Mouse (Mus musculus): ENCODE measurements around the gene Lbr. TPM values are rescaled to one million over a fixed set of nuclear protein-coding genes. Genes with fewer than 3 reads are reported as not detected.

Lbr gene
- polyA plus RNA-seq (2016; fragmentation: Nextera tagmentation; extraction: Ambion mirVana), result 284 and 296 TPM in 2 replicates

DNA sequence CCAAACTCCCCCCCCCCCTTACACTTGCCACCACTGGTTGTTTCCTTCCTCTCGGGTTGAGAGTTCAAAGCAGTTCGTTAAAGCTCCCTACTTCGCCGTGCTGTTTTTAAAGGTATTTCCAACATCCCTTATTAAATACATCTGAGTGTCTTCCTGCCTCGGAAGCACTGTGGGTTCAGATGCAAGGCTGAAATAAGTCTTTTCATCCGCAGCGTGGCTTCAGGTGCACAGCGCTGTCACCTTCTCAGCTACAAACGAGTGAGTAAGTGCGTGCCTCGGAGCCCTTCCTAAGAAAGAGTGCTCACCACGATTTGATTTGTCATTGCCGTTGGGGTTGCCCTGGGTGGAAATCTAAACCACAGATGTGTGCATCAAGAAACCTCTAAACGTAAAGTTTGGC is at the start of gene Lbr:
TSS of gene Lbr (minus strand) at position 266 of the 400 bp plus-strand sequence.
- H3K36me3 ChIP-seq, result peaks cover 24% of the 10 kb centered on the region
- peak within 1 kb of the TSS; percentile 93 for H3K4me3 ChIP-seq
- under 1% methylated on average over 14 of the region's 14 CpGs for WGBS (ENCODE audit: insufficient replicate concordance)
- no peaks in the 10 kb centered on the region for H3K9me3 ChIP-seq (replicated peaks)
- H3K27ac ChIP-seq, result peak within 1 kb of the TSS; percentile 97
- H3K4me2 ChIP-seq, result peak within 1 kb of the TSS; percentile 86
- peak within 1 kb of the TSS; percentile 97 for H3K9ac ChIP-seq
- H3K4me1 ChIP-seq, result peaks cover 56% of the 10 kb centered on the region
- H3K27me3 ChIP-seq (replicated peaks), result 0 out of 2 replicates have a peak, but pooled peaks cover 4% of the 10 kb centered on the region
- ATAC-seq, result peak; percentile 41

DNA sequence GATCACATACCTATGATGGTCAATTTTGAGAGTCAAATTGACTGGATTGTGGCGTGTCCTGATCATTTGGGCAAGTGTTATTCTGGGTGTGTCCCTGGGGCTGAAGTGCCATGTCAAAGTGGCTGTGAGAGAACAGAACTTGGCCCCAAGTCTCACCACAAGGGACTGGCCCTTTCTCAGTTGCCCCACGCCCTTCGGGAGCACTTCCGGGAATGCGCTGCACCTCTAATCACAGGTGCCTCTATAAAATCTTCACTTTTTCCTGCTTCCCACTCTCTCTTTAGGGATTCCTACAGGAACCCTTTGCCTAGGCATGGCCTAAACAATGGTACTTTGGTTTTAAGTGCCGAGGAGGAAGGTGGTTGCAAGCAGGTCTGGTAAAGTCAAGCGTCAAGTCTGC is 46.8 kb upstream of the Lbr start:
- Histone ChIP-seq H3K27me3 (replicated peaks) (no peaks in the 10 kb centered on the region), H3K27ac (no peak overlapping the region), H3K36me3 (no peaks in the 10 kb centered on the region), H3K4me2 (no peak overlapping the region), H3K9ac (no peak overlapping the region), H3K9me3 (replicated peaks) (no peaks in the 10 kb centered on the region), H3K4me3 (no peak overlapping the region), H3K4me1 (no peaks in the 10 kb centered on the region)
- ATAC-seq, result no peak
- 74% methylated on average over 7 of the region's 7 CpGs for WGBS (ENCODE audit: insufficient replicate concordance)

GRCm38 (mm10) chr1:181888801-181889200 is 46.0 kb upstream of the Lbr start:
- H3K27ac ChIP-seq, result no peak overlapping the region
- H3K4me3 ChIP-seq, result no peak overlapping the region
- no peaks in the 10 kb centered on the region for H3K4me1 ChIP-seq
- no peaks in the 10 kb centered on the region for H3K36me3 ChIP-seq
- 7% methylated on average over 11 of the region's 11 CpGs for WGBS (ENCODE audit: insufficient replicate concordance)
- H3K27me3 ChIP-seq (replicated peaks), result no peaks in the 10 kb centered on the region
- H3K9me3 ChIP-seq (replicated peaks), result no peaks in the 10 kb centered on the region
- peak; percentile 74 for ATAC-seq
- H3K4me2 ChIP-seq, result no peak overlapping the region
- H3K9ac ChIP-seq, result no peak overlapping the region

DNA sequence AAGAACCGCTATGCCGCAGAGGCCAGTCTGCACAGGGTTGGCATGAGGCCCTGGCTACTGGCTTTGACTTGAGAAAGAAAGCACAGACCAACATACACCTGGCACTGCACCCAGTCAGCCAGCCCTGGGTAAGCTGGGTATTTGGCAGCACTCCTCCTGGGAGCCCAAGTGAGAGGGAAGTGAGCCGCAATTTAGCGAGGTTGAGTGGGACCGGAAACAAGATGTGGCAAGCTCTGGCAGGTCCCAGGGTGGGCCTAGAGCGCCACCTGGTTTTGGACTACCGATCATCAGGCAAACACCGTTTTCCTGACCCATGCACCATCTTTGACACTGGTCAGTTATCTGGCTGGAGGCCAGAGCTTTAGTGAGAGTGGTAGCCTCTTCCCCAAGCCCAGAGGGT is 38.7 kb upstream of the Lbr start:
- no peaks in the 10 kb centered on the region for H3K9me3 ChIP-seq (replicated peaks)
- no peak overlapping the region for H3K4me3 ChIP-seq
- H3K27ac ChIP-seq, result no peak overlapping the region
- H3K36me3 ChIP-seq, result no peaks in the 10 kb centered on the region
- no peak overlapping the region; the same call in 1 of the 2 replicates for H3K9ac ChIP-seq
- peak overlapping the region; percentile 42 for H3K4me2 ChIP-seq
- H3K27me3 ChIP-seq (replicated peaks), result no peaks in the 10 kb centered on the region
- peaks cover 16% of the 10 kb centered on the region; the same call in 1 of the 2 replicates for H3K4me1 ChIP-seq
- ATAC-seq, result peak; percentile 66
- WGBS (ENCODE audit: insufficient replicate concordance), result 16% methylated on average over 8 of the region's 8 CpGs

DNA sequence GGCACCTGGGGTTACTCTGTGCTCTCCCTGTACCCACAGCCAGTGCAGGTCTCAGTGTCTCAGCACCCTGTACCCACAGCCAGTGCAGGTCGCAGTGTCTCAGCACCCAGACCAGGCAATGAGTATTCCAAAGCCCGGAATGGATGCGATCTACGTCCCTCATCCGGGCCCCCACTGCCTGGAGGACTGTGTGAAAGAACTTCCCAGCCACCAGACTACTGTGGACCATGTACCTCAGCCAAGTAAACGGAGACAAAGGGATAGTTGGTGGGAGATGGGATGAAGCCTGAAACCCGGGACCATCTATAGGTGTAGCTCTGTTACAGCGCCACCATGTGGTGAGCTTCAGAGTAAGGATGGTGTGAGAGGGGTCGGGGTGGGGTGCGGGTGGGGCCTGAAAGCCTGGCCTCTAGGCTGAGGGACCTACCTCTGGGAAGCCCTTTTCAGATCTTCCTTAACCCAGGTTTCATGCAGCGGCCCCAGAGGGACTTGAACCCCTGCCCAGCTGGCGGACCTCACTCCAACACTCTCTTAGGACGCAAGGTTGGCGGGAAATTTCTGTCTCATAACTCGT is 38.0 kb upstream of the Lbr start:
- Histone ChIP-seq H3K27me3 (replicated peaks) (no peaks in the 10 kb centered on the region), H3K27ac (no peak overlapping the region; the same call in 1 of the 2 replicates), H3K36me3 (no peaks in the 10 kb centered on the region), H3K9ac (no peak overlapping the region; the same call in 1 of the 2 replicates), H3K4me3 (no peak overlapping the region), H3K4me1 (peaks cover 16% of the 10 kb centered on the region; the same call in 1 of the 2 replicates), H3K9me3 (replicated peaks) (no peaks in the 10 kb centered on the region), H3K4me2 (peak overlapping the region; percentile 42)
- peak; percentile 25 for ATAC-seq
- 48% methylated on average over 15 of the region's 15 CpGs for WGBS (ENCODE audit: insufficient replicate concordance)

DNA sequence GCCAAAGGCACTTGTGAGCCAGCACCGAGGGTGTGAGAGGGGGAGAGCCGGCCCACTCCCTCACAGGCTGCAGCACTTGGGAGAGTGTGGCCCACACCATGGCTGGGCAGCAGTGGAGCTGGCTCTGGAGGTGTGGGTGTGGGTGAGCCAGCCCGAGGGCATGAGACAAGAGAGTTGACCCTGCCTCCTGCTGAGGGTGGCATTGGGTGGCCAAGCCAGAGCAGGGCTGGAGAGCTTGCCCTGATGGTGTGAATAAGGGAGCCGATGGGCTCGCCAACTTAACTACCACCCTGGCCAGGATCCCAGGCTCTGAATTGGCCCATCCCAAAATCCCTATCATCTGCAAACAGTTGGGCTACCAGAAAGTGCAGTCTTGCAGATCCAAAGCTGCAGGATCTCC is 35.6 kb upstream of the Lbr start:
- 63% methylated on average over 5 of the region's 5 CpGs for WGBS (ENCODE audit: insufficient replicate concordance)
- ATAC-seq, result no peak
- Histone ChIP-seq H3K27ac (no peak overlapping the region), H3K9ac (no peak overlapping the region), H3K4me2 (no peak overlapping the region), H3K36me3 (no peaks in the 10 kb centered on the region), H3K4me3 (no peak overlapping the region), H3K27me3 (replicated peaks) (no peaks in the 10 kb centered on the region), H3K9me3 (replicated peaks) (no peaks in the 10 kb centered on the region), H3K4me1 (peaks cover 16% of the 10 kb centered on the region; the same call in 1 of the 2 replicates)

- ATAC-seq, result no peak
- Histone ChIP-seq H3K4me2 (no peak overlapping the region), H3K27me3 (replicated peaks) (no peaks in the 10 kb centered on the region), H3K4me3 (no peak overlapping the region), H3K27ac (no peak overlapping the region), H3K9ac (no peak overlapping the region), H3K4me1 (peaks cover 23% of the 10 kb centered on the region; the same call in 1 of the 2 replicates), H3K36me3 (no peaks in the 10 kb centered on the region), H3K9me3 (replicated peaks) (no peaks in the 10 kb centered on the region)
- 37% methylated on average over 5 of the region's 5 CpGs for WGBS (ENCODE audit: insufficient replicate concordance)
Observed at GRCm38 (mm10) chr1:181877088-181877487, 34.2 kb upstream of the Lbr start.

DNA sequence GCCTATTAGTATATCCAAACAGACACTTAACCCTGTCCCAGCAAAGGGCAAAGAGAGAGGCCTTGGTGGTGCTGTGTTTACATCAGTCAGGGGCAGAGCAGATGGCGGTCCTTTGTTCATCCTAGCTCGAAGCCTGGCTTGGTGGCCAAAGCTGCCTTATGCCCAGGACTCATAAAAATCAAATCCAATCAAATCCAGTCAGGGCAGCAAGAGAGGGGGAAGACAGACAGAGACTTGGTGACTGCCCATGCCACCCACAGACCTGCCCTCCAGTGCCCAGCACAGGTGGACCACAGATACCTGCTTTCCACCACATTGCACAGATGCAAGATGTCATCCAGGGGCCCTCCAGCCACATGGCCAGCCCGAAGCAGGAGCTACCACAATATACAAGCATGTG is 33.8 kb upstream of the Lbr start:
- no peak overlapping the region for H3K4me3 ChIP-seq
- no peak overlapping the region for H3K9ac ChIP-seq
- no peaks in the 10 kb centered on the region for H3K27me3 ChIP-seq (replicated peaks)
- no peak overlapping the region for H3K27ac ChIP-seq
- H3K9me3 ChIP-seq (replicated peaks), result no peaks in the 10 kb centered on the region
- 61% methylated on average over 3 of the region's 3 CpGs for WGBS (ENCODE audit: insufficient replicate concordance)
- ATAC-seq, result no peak
- H3K4me2 ChIP-seq, result no peak overlapping the region
- H3K36me3 ChIP-seq, result no peaks in the 10 kb centered on the region
- H3K4me1 ChIP-seq, result peaks cover 23% of the 10 kb centered on the region; the same call in 1 of the 2 replicates

DNA sequence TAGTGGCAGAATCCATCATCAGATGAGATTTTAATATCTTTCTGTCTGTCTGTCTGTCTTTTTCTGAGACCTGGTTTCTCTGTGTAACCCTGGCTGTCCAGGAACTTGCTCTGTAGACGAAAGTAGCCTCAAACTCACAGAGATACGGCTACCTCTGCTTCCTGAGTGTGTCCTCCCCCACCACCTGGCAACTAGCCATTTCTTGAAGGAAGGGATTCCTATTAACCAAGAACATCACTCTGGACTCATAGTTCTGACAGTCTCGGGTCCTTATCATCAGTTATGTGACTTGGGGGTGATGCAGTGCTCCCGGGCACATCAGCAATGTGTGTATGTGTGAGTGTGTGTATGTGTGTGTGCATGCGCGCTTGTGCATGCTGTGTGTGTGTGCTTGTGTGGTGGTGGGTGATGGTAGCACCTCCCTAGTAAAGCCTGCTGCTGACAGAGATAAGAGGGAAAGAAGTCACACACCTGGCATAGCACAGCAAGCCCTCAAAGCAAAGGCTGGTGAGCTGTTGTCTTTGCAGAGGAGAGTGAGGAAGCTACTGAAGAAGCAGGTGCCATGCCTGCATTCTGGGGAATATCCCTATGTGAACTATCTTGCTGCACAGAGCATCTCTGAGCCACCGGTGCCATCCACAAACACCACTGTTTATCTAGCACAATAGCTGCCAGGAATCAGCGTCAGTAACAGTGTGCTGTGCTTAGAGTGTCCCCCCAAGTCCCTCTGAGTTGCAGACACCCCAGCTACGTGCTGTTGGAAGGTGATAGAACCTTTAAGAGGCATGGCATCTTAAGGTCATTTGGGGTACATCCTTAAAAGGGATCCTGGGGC is 30.5 kb upstream of the Lbr start:
- Histone ChIP-seq H3K4me2 (no peak overlapping the region), H3K36me3 (no peaks in the 10 kb centered on the region), H3K27ac (no peak overlapping the region), H3K4me3 (no peak overlapping the region), H3K27me3 (replicated peaks) (no peaks in the 10 kb centered on the region), H3K9ac (no peak overlapping the region), H3K9me3 (replicated peaks) (no peaks in the 10 kb centered on the region), H3K4me1 (peaks cover 7% of the 10 kb centered on the region; the same call in 1 of the 2 replicates)
- WGBS (ENCODE audit: insufficient replicate concordance), result 50% methylated on average over 9 of the region's 9 CpGs
- ATAC-seq, result no peak

GRCm38 (mm10) chr1:181872639-181873038 is 29.8 kb upstream of the Lbr start:
- Histone ChIP-seq H3K27ac (no peak overlapping the region), H3K36me3 (no peaks in the 10 kb centered on the region), H3K4me1 (peaks cover 7% of the 10 kb centered on the region; the same call in 1 of the 2 replicates), H3K4me3 (no peak overlapping the region), H3K9me3 (replicated peaks) (no peaks in the 10 kb centered on the region), H3K4me2 (no peak overlapping the region), H3K9ac (no peak overlapping the region), H3K27me3 (replicated peaks) (no peaks in the 10 kb centered on the region)
- no peak for ATAC-seq
- WGBS (ENCODE audit: insufficient replicate concordance), result 46% methylated on average over 3 of the region's 3 CpGs

- no peak overlapping the region; the same call in 1 of the 2 replicates for H3K27ac ChIP-seq
- ATAC-seq, result no peak
Observed at GRCm38 (mm10) chr1:181866429-181867280, 23.8 kb upstream of the Lbr start.

More at GRCm38 (mm10) chr1:181866429-181867280, 23.8 kb upstream of the Lbr start:
- H3K4me3 ChIP-seq, result no peak overlapping the region
- no peak overlapping the region for H3K4me2 ChIP-seq
- H3K36me3 ChIP-seq, result no peaks in the 10 kb centered on the region
- 51% methylated on average over 6 of the region's 6 CpGs for WGBS (ENCODE audit: insufficient replicate concordance)
- H3K9ac ChIP-seq, result no peak overlapping the region
- no peaks in the 10 kb centered on the region for H3K9me3 ChIP-seq (replicated peaks)
- H3K27me3 ChIP-seq (replicated peaks), result peaks cover 9% of the 10 kb centered on the region; the same call in 1 of the 2 replicates
- H3K4me1 ChIP-seq, result peaks cover 29% of the 10 kb centered on the region
